Mouse (Mus musculus) bone marrow, adult 2 months (tissue): ENCODE measurements around the gene Coasy. TPM values are rescaled to one million over a fixed set of nuclear protein-coding genes. Genes with fewer than 3 reads are reported as not detected.

ENCODE experiments used
- H3K27ac ChIP-seq: fragments of 200-500 bp; 2 replicates; pipeline ENCODE4 v1.5.1; 2012; ENCODE audit warnings: low read depth, mild to moderate bottlenecking, control low read depth, inconsistent platforms, low read length; ENCODE audit not compliant: control insufficient read depth, poor library complexity, insufficient read depth
- H3K4me1 ChIP-seq: fragments of 200-500 bp; 2 replicates; pipeline ENCODE4 v1.6.1; 2011; ENCODE audit warnings: low read length; ENCODE audit not compliant: control insufficient read depth, insufficient read depth
- H3K4me3 ChIP-seq: fragments of 200-500 bp; replicated peaks from 2 replicates; pipeline ENCODE3; 2011; ENCODE audit warnings: mild to moderate bottlenecking, low read depth, low read length, control low read depth; ENCODE audit not compliant: control insufficient read depth
- CTCF ChIP-seq: fragments of 200-500 bp; IDR thresholded peaks from 2 replicates; pipeline ENCODE4 v1.5.1; 2011; ENCODE audit warnings: low read length, control low read depth; ENCODE audit not compliant: control insufficient read depth, insufficient read depth
- POLR2A ChIP-seq: fragments of 200-500 bp; IDR thresholded peaks from 2 replicates; pipeline ENCODE4 v1.6.1; 2011; ENCODE audit warnings: low read depth, mild to moderate bottlenecking, control low read depth, low read length, borderline replicate concordance; ENCODE audit not compliant: control insufficient read depth
- WGBS: fragments of 180-500 bp; shearing (Covaris S2); methylation state at CpG from one replicate; pipeline ENCODE4 v1.1.7; 2018; 5-methylcytosine and 5-hydroxymethylcytosine counted together
- polyA plus RNA-seq: library from polyadenylated mRNA; stranded (reverse); fragments of >200 nt; gene quantifications from 2 replicates; pipeline ENCODE4 v1.2.4, GENCODE M21; 2011; ENCODE audit warnings: low replicate concordance; ENCODE audit not compliant: missing spikeins, insufficient read depth, insufficient read length

The Coasy gene
- polyA plus RNA-seq, 1 experiment = 25.5 TPM

GRCm38 (mm10) chr11:101058726-101059125 is 23.6 kb upstream of the Coasy start:
- no peak for TF ChIP-seq POLR2A
- no peak for TF ChIP-seq CTCF
- WGBS = 67% methylated on average over 5 of the region's 5 CpGs
- H3K4me1 ChIP-seq = peaks cover 11% of the 10 kb centered on the region
- no peak overlapping the region for H3K4me3 ChIP-seq
- H3K27ac ChIP-seq = no peak overlapping the region

GRCm38 (mm10) chr11:101059473-101059872 is 22.9 kb upstream of the Coasy start:
- 91% methylated on average over 10 of the region's 10 CpGs for WGBS
- Histone ChIP-seq H3K4me1 (peaks cover 15% of the 10 kb centered on the region), H3K27ac (no peak overlapping the region; the same call in 1 of the 2 replicates), H3K4me3 (no peak overlapping the region)
- no peak for TF ChIP-seq CTCF
- no peak for TF ChIP-seq POLR2A

- Histone ChIP-seq H3K27ac (peak overlapping the region; percentile 39; the same call in 1 of the 2 replicates), H3K4me3 (no peak overlapping the region), H3K4me1 (peaks cover 15% of the 10 kb centered on the region)
- 40% methylated on average over 8 of the region's 8 CpGs for WGBS
- TF ChIP-seq CTCF = no peak
- TF ChIP-seq POLR2A = no peak
These were observed 22.2 kb upstream of the Coasy start for GRCm38 (mm10) chr11:101060126-101060525.

GRCm38 (mm10) chr11:101061049-101061448 is 21.3 kb upstream of the Coasy start:
- TF ChIP-seq CTCF (no peak), POLR2A (no peak)
- no peak overlapping the region for H3K4me3 ChIP-seq
- 90% methylated on average over 5 of the region's 5 CpGs for WGBS
- H3K4me1 ChIP-seq = peaks cover 15% of the 10 kb centered on the region
- no peak overlapping the region for H3K27ac ChIP-seq

GRCm38 (mm10) chr11:101062165-101062884 is 20.0 kb upstream of the Coasy start:
- TF ChIP-seq POLR2A (0 out of 2 replicates have a peak, but pooled peaks have one; percentile 25), CTCF (no peak)
- Histone ChIP-seq H3K4me3 (no peak overlapping the region), H3K27ac (peak overlapping the region; percentile 96), H3K4me1 (peaks cover 15% of the 10 kb centered on the region)
- WGBS = 47% methylated on average over 12 of the region's 12 CpGs

- H3K27ac ChIP-seq = peak overlapping the region; percentile 96
- no peak for TF ChIP-seq POLR2A
- no peak for TF ChIP-seq CTCF
- peaks cover 15% of the 10 kb centered on the region for H3K4me1 ChIP-seq
- 42% methylated on average over 14 of the region's 14 CpGs for WGBS
- peak overlapping the region; percentile 8 for H3K4me3 ChIP-seq
These were observed 19.2 kb upstream of the Coasy start for GRCm38 (mm10) chr11:101062971-101063675.

GRCm38 (mm10) chr11:101063676-101064327 is 18.6 kb upstream of the Coasy start:
- TF ChIP-seq POLR2A (peak; percentile 75; the same call in 1 of the 2 replicates), CTCF (no peak)
- peaks cover 15% of the 10 kb centered on the region for H3K4me1 ChIP-seq
- peak overlapping the region; percentile 96 for H3K27ac ChIP-seq

GRCm38 (mm10) chr11:101064462-101064861 is 17.9 kb upstream of the Coasy start:
- Histone ChIP-seq H3K4me1 (peaks cover 15% of the 10 kb centered on the region), H3K4me3 (no peak overlapping the region), H3K27ac (peak overlapping the region; percentile 96)
- TF ChIP-seq CTCF = no peak
- no peak for TF ChIP-seq POLR2A
- 70% methylated on average over 4 of the region's 4 CpGs for WGBS

More at GRCm38 (mm10) chr11:101063676-101064327, 18.6 kb upstream of the Coasy start:
- peak overlapping the region; percentile 8 for H3K4me3 ChIP-seq
- WGBS = 0% methylated on average over 12 of the region's 12 CpGs
